Mouse (Mus musculus): ENCODE measurements around the gene Dnase1l2. TPM values are rescaled to one million over a fixed set of nuclear protein-coding genes. Genes with fewer than 3 reads are reported as not detected.

Gene Dnase1l2
- 4.9 and 5.1 TPM in 2 replicates for polyA plus RNA-seq (2016; fragmentation: Nextera tagmentation; extraction: Ambion mirVana)

GRCm38 (mm10) chr17:24442632-24443155 is at the start of gene Dnase1l2:
Gene Dnase1l2, minus strand, starts transcription at chr17:24443105.
- ATAC-seq (ENCODE audit: low FRiP score): no peak
- 79% methylated on average over 7 of the region's 7 CpGs for WGBS
- no peak within 1 kb of the TSS; the same call in 1 of the 2 replicates for H3K9ac ChIP-seq
- no peak within 1 kb of the TSS for H3K4me2 ChIP-seq
- H3K9me3 ChIP-seq: no peaks in the 10 kb centered on the region
- H3K4me3 ChIP-seq (replicated peaks): no peak within 1 kb of the TSS
- no peak within 1 kb of the TSS for H3K27ac ChIP-seq
- H3K4me1 ChIP-seq: no peaks in the 10 kb centered on the region
- peaks cover 97% of the 10 kb centered on the region for H3K36me3 ChIP-seq (replicated peaks)
- no peaks in the 10 kb centered on the region for H3K27me3 ChIP-seq

- H3K4me2 ChIP-seq: peak overlapping the region; percentile 92
- H3K9me3 ChIP-seq: no peaks in the 10 kb centered on the region
- no peak overlapping the region for H3K9ac ChIP-seq
- 0 out of 2 replicates have a peak overlapping the region, but pooled peaks have one; percentile 2 for H3K4me3 ChIP-seq (replicated peaks)
- H3K27ac ChIP-seq: peak overlapping the region; percentile 90
- no peaks in the 10 kb centered on the region for H3K36me3 ChIP-seq (replicated peaks)
- peaks cover 36% of the 10 kb centered on the region for H3K4me1 ChIP-seq
- ATAC-seq (ENCODE audit: low FRiP score): no peak
- H3K27me3 ChIP-seq: peaks cover 15% of the 10 kb centered on the region
- WGBS: 68% methylated on average over 4 of the region's 4 CpGs
Measured at GRCm38 (mm10) chr17:24490399-24490798, 47.5 kb upstream of the Dnase1l2 start.

- Histone ChIP-seq H3K9me3 (no peaks in the 10 kb centered on the region), H3K27ac (peak overlapping the region; percentile 90), H3K4me3 (replicated peaks) (peak overlapping the region; percentile 88), H3K4me2 (peak overlapping the region; percentile 92), H3K9ac (peak overlapping the region; percentile 90), H3K36me3 (replicated peaks) (no peaks in the 10 kb centered on the region), H3K27me3 (peaks cover 15% of the 10 kb centered on the region), H3K4me1 (peaks cover 40% of the 10 kb centered on the region)
- 22% methylated on average over 18 of the region's 19 CpGs for WGBS
- ATAC-seq (ENCODE audit: low FRiP score): peak; percentile 39
Measured at GRCm38 (mm10) chr17:24489265-24490030, 46.5 kb upstream of the Dnase1l2 start.

GRCm38 (mm10) chr17:24488662-24489264 is 45.9 kb upstream of the Dnase1l2 start:
- peaks cover 40% of the 10 kb centered on the region for H3K4me1 ChIP-seq
- peaks cover 15% of the 10 kb centered on the region for H3K27me3 ChIP-seq
- H3K27ac ChIP-seq: peak overlapping the region; percentile 90
- WGBS: under 1% methylated on average over 54 of the region's 81 CpGs
- ATAC-seq (ENCODE audit: low FRiP score): peak; percentile 82
- no peaks in the 10 kb centered on the region for H3K36me3 ChIP-seq (replicated peaks)
- peak overlapping the region; percentile 92 for H3K4me2 ChIP-seq
- H3K4me3 ChIP-seq (replicated peaks): peak overlapping the region; percentile 88
- peak overlapping the region; percentile 90 for H3K9ac ChIP-seq
- no peaks in the 10 kb centered on the region for H3K9me3 ChIP-seq

GRCm38 (mm10) chr17:24488186-24488661 is 45.3 kb upstream of the Dnase1l2 start, which contains the start of gene Caskin1:
Gene Caskin1, plus strand, starts transcription at chr17:24488601.
- H3K4me3 ChIP-seq (replicated peaks): peak within 1 kb of the TSS; percentile 88
- peaks cover 40% of the 10 kb centered on the region for H3K4me1 ChIP-seq
- H3K27me3 ChIP-seq: peaks cover 15% of the 10 kb centered on the region
- no peaks in the 10 kb centered on the region for H3K36me3 ChIP-seq (replicated peaks)
- H3K9ac ChIP-seq: peak within 1 kb of the TSS; percentile 90
- ATAC-seq (ENCODE audit: low FRiP score): peak; percentile 72
- no peaks in the 10 kb centered on the region for H3K9me3 ChIP-seq
- under 1% methylated on average over 45 of the region's 45 CpGs for WGBS
- H3K4me2 ChIP-seq: peak within 1 kb of the TSS; percentile 92
- peak within 1 kb of the TSS; percentile 90 for H3K27ac ChIP-seq

GRCm38 (mm10) chr17:24485090-24485860 is 42.4 kb upstream of the Dnase1l2 start:
- Histone ChIP-seq H3K4me3 (replicated peaks) (no peak overlapping the region), H3K4me1 (peaks cover 30% of the 10 kb centered on the region), H3K27me3 (peaks cover 15% of the 10 kb centered on the region), H3K4me2 (peak overlapping the region; percentile 6; the same call in 1 of the 2 replicates), H3K9me3 (no peaks in the 10 kb centered on the region), H3K36me3 (replicated peaks) (no peaks in the 10 kb centered on the region), H3K9ac (peak overlapping the region; percentile 29; the same call in 1 of the 2 replicates), H3K27ac (peak overlapping the region; percentile 53; the same call in 1 of the 2 replicates)
- 47% methylated on average over 11 of the region's 11 CpGs for WGBS
- no peak for ATAC-seq (ENCODE audit: low FRiP score)

GRCm38 (mm10) chr17:24483495-24483894 is 40.6 kb upstream of the Dnase1l2 start:
- 88% methylated on average over 3 of the region's 3 CpGs for WGBS
- no peak for ATAC-seq (ENCODE audit: low FRiP score)
- H3K9me3 ChIP-seq: no peaks in the 10 kb centered on the region

GRCm38 (mm10) chr17:24481027-24481815 is 38.3 kb upstream of the Dnase1l2 start:
- Histone ChIP-seq H3K9ac (no peak overlapping the region), H3K27ac (no peak overlapping the region), H3K4me2 (no peak overlapping the region), H3K4me3 (replicated peaks) (no peak overlapping the region), H3K36me3 (replicated peaks) (peaks cover 10% of the 10 kb centered on the region), H3K9me3 (no peaks in the 10 kb centered on the region), H3K27me3 (no peaks in the 10 kb centered on the region), H3K4me1 (peaks cover 26% of the 10 kb centered on the region)
- no peak for ATAC-seq (ENCODE audit: low FRiP score)
- WGBS: 95% methylated on average over 20 of the region's 20 CpGs

More at GRCm38 (mm10) chr17:24483495-24483894, 40.6 kb upstream of the Dnase1l2 start:
- Histone ChIP-seq H3K36me3 (replicated peaks) (no peaks in the 10 kb centered on the region), H3K4me1 (peaks cover 24% of the 10 kb centered on the region), H3K27ac (no peak overlapping the region), H3K4me2 (no peak overlapping the region), H3K4me3 (replicated peaks) (no peak overlapping the region), H3K27me3 (peaks cover 11% of the 10 kb centered on the region), H3K9ac (no peak overlapping the region)

GRCm38 (mm10) chr17:24480201-24480826 is 37.4 kb upstream of the Dnase1l2 start:
- H3K27me3 ChIP-seq: no peaks in the 10 kb centered on the region
- peaks cover 21% of the 10 kb centered on the region for H3K4me1 ChIP-seq
- H3K27ac ChIP-seq: no peak overlapping the region; the same call in 1 of the 2 replicates
- no peak for ATAC-seq (ENCODE audit: low FRiP score)
- H3K9ac ChIP-seq: no peak overlapping the region; the same call in 1 of the 2 replicates
- no peak overlapping the region for H3K4me3 ChIP-seq (replicated peaks)
- no peaks in the 10 kb centered on the region for H3K9me3 ChIP-seq
- peaks cover 19% of the 10 kb centered on the region for H3K36me3 ChIP-seq (replicated peaks)
- H3K4me2 ChIP-seq: no peak overlapping the region
- WGBS: 52% methylated on average over 3 of the region's 3 CpGs

GRCm38 (mm10) chr17:24479431-24479830 is 36.5 kb upstream of the Dnase1l2 start:
- H3K4me1 ChIP-seq: peaks cover 19% of the 10 kb centered on the region
- ATAC-seq (ENCODE audit: low FRiP score): no peak
- no peaks in the 10 kb centered on the region for H3K27me3 ChIP-seq
- H3K36me3 ChIP-seq (replicated peaks): peaks cover 28% of the 10 kb centered on the region
- H3K9me3 ChIP-seq: no peaks in the 10 kb centered on the region
- H3K9ac ChIP-seq: no peak overlapping the region; the same call in 1 of the 2 replicates
- WGBS: 20% methylated on average over 1 of the region's 1 CpGs
- H3K4me2 ChIP-seq: peak overlapping the region; percentile 51
- no peak overlapping the region for H3K27ac ChIP-seq
- H3K4me3 ChIP-seq (replicated peaks): peak overlapping the region; percentile 78
